Mouse (Mus musculus): Measurements from ENCODE around the gene Kdm1b. TPM values are rescaled to one million over a fixed set of nuclear protein-coding genes. Genes with fewer than 3 reads are reported as not detected.

Gene Kdm1b
- polyA plus RNA-seq, 1 experiment from 2014 or later = 11.8 TPM

DNA sequence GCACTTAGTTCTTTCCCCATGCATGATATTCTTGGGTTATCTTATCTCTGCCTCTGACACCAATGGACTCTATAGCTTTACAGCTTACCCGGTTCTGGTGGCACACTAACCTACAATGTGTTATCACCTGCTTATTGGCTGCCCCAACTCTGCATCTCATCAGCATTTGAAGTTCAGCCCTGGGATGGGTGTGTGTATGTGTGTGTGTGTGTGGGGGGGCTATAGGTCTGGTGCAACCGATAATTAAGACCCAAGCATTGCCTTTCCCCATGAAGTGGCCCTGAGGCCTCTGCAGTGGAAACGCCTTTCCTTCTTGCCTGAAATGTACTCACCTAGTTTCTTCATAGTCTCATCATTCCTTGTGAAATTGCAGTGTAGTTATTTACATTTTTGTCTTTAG, 72.7 kb downstream of the Kdm1b start:
- no peak overlapping the region for H3K4me3 ChIP-seq (replicated peaks)
- H3K9me3 ChIP-seq (replicated peaks) = no peaks in the 10 kb centered on the region
- H3K4me2 ChIP-seq = no peak overlapping the region
- ATAC-seq (replicated peaks; ENCODE audit: low FRiP score) = no peak
- H3K9ac ChIP-seq = no peak overlapping the region
- no peaks in the 10 kb centered on the region for H3K4me1 ChIP-seq
- no peaks in the 10 kb centered on the region for H3K27me3 ChIP-seq
- 86% methylated on average over 3 of the region's 3 CpGs for WGBS
- no peak overlapping the region for H3K27ac ChIP-seq
- H3K36me3 ChIP-seq = no peaks in the 10 kb centered on the region

DNA sequence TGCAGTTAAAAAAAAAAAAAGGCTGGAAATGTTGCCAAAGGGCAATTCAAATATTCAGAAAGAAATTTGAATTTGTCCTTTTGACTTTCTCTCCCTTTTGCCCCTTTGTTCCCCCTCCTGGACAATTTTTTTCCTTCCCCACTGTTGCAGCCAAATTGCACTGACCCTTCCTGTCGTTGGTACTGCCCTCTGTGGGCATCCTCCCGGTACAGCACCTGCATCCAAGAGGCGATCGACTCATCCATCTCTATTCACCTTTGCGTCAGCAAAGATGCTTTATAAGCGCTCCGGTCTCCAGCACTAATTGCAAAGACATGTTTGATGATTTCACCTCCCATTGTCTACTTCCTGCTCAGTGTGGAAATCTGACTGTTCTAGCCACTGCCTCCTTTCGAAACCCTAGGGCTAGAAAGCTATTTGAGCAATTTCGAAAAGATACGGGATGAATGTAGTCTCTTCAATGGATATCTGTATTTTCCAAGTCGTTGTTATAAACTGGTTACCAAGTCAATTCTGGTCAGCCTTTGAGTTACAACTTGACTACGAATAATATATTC, 78.1 kb downstream of the Kdm1b start:
- no peak for ATAC-seq (replicated peaks; ENCODE audit: low FRiP score)
- H3K27me3 ChIP-seq = peaks cover 15% of the 10 kb centered on the region
- peaks cover 29% of the 10 kb centered on the region for H3K4me1 ChIP-seq
- H3K4me2 ChIP-seq = peak overlapping the region; percentile 99; the same call in 1 of the 2 replicates
- H3K4me3 ChIP-seq (replicated peaks) = no peak overlapping the region
- H3K27ac ChIP-seq = no peak overlapping the region
- H3K9me3 ChIP-seq (replicated peaks) = no peaks in the 10 kb centered on the region
- no peaks in the 10 kb centered on the region for H3K36me3 ChIP-seq
- 40% methylated on average over 12 of the region's 12 CpGs for WGBS
- H3K9ac ChIP-seq = no peak overlapping the region

DNA sequence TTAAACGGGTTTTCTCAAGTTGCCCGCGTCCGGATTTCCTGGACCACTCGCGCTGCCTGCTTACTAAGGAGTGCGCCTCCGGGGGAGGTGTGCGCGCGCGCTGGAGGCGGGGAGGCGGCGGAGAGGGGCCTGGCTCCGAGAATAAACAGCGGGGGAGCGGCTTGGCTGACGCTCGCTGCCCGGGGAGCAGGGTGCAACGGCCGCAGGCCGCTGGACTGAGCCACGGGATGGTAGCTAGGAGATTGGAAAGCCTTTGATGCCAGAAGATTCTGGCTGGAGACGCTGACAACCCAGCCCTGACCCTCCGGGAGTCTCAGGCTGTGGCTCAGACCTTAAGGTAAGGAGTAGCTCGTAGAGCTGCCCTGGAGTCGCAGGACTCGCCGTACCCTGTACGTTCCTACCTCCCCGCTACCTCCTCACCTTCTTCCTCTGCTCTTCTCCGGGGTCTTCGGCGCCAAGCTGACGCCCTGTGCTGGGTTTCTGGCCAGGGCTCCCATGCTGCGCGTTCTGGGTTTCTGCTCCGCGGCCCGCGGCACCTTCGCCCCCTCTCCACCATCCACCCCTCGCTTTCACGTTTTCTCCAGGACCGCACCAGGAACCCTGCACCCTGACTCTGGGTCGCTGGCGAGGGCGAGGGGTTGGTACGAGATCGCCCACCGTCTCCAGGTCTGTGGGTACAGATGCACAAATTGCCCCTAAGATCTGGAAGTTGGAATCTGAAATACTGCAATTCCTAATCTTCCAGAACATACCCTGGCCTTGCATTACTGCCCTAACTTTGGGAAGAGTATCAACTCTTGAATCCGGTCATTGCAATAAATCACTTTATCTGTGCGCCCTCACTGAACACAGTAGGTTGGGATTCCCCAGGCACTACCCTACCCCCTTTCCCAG, 79.5 kb downstream of the Kdm1b start, which contains the start of gene Rnf144b:
Rnf144b (plus strand) TSS at position 120 of the 894 bp plus-strand sequence.
- peaks cover 29% of the 10 kb centered on the region for H3K4me1 ChIP-seq

DNA sequence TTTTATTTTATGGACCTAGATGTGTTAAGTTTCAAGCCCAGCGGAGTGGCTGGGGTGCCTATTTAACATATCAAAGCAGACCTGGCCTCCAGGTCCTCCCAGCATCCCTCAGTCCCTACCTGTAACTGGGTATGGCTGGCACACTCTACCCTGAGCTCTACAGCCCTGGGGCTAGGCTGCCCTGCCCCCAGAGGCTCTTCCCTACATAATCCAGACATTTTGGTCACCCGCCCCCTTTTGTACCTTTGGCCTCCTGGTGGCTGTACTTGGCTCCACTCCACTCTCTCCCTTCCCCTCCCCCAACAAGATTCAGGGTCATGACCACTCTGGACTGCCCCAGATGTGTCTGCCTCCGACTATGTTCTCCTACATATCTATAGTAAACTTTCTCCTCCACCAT, 81.2 kb downstream of the Kdm1b start:
- 0 out of 2 replicates have a peak, but pooled peaks have one; percentile 26 for ATAC-seq (replicated peaks; ENCODE audit: low FRiP score)
- peaks cover 29% of the 10 kb centered on the region for H3K4me1 ChIP-seq
- no peaks in the 10 kb centered on the region for H3K9me3 ChIP-seq (replicated peaks)
- no peak overlapping the region for H3K27ac ChIP-seq
- H3K9ac ChIP-seq = no peak overlapping the region
- H3K4me2 ChIP-seq = no peak overlapping the region
- no peak overlapping the region for H3K4me3 ChIP-seq (replicated peaks)
- H3K27me3 ChIP-seq = peaks cover 15% of the 10 kb centered on the region
- WGBS = 38% methylated on average over 3 of the region's 3 CpGs
- no peaks in the 10 kb centered on the region for H3K36me3 ChIP-seq

More for the DNA sequence above, 79.5 kb downstream of the Kdm1b start, which contains the start of gene Rnf144b:
- Histone ChIP-seq H3K4me3 (replicated peaks) (peak within 1 kb of the TSS; percentile 58), H3K27me3 (peaks cover 15% of the 10 kb centered on the region), H3K27ac (0 out of 2 replicates have a peak within 1 kb of the TSS, but pooled peaks have one; percentile 4), H3K9ac (peak within 1 kb of the TSS; percentile 55), H3K9me3 (replicated peaks) (no peaks in the 10 kb centered on the region), H3K36me3 (no peaks in the 10 kb centered on the region), H3K4me2 (peak within 1 kb of the TSS; percentile 99)
- ATAC-seq (replicated peaks; ENCODE audit: low FRiP score) = peak; percentile 55; the same call in 1 of the 2 replicates
- WGBS = under 1% methylated on average over 55 of the region's 55 CpGs

DNA sequence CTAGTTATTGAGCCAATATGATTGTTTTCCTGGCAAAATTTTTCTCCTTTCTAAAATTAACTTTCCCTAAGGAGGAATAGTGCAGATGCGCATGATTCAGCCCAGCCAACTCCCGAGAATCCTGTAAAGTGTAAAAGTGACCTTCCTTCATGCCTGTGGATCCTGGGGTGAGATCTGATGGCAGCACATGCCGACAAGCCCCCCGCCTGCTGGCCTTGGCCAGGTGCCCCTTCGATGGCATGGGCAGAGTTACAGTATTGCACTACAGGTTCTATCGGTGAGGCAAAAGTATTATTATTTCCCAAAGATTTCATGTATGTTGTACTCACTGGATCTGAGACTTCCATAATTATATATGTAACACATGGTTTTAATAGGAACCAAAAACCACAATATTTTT, 81.7 kb downstream of the Kdm1b start:
- Histone ChIP-seq H3K4me3 (replicated peaks) (no peak overlapping the region), H3K9me3 (replicated peaks) (no peaks in the 10 kb centered on the region), H3K4me2 (no peak overlapping the region), H3K4me1 (peaks cover 29% of the 10 kb centered on the region), H3K27me3 (peaks cover 15% of the 10 kb centered on the region), H3K9ac (no peak overlapping the region), H3K27ac (no peak overlapping the region), H3K36me3 (no peaks in the 10 kb centered on the region)
- WGBS = 71% methylated on average over 6 of the region's 6 CpGs
- ATAC-seq (replicated peaks; ENCODE audit: low FRiP score) = no peak

DNA sequence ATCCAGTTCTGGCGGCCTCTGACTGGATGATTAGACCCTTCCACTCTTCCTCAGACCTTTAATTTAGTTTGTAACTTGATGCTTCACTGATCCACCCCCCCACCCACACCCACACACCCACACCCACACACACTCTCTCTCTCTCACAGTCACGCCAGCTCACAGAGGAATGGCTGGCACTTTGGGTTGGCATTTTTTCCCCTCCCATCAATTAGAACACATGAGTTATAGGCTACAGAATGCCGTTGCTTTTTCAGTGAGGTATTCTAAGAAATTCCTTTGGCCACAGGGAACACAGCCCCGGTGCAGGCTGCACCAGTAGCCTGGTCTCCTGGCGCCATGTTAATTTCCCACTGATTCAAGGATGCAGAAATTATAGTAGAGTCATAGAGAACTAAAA, 82.3 kb downstream of the Kdm1b start:
- Histone ChIP-seq H3K9me3 (replicated peaks) (no peaks in the 10 kb centered on the region), H3K4me3 (replicated peaks) (no peak overlapping the region), H3K4me2 (no peak overlapping the region), H3K27ac (no peak overlapping the region), H3K9ac (no peak overlapping the region), H3K36me3 (no peaks in the 10 kb centered on the region), H3K4me1 (peaks cover 29% of the 10 kb centered on the region), H3K27me3 (peaks cover 15% of the 10 kb centered on the region)
- 42% methylated on average over 5 of the region's 5 CpGs for WGBS
- ATAC-seq (replicated peaks; ENCODE audit: low FRiP score) = peak; percentile 54; the same call in 1 of the 2 replicates

DNA sequence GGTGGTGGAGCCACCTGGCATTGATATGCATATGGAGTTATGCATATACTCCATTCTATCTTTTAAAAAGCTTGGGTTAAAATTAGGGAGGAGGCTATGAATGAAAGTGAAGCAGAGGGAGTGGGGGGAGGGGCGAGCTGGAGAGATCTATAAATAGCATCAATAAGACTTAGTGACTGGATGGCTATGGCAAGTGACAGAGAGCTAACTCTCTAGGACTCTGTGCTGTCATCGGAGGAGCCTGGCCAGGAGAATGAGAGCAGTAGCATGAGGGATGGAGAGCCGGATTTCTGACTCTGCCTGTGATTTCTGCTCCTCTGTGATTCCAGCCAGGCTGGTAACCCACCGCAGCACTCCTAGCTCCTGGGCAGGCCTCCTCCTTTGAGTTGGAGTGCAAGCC, 85.8 kb downstream of the Kdm1b start:
- no peak overlapping the region for H3K27ac ChIP-seq
- peaks cover 8% of the 10 kb centered on the region for H3K4me1 ChIP-seq
- H3K9ac ChIP-seq = no peak overlapping the region
- H3K36me3 ChIP-seq = no peaks in the 10 kb centered on the region
- no peak overlapping the region for H3K4me3 ChIP-seq (replicated peaks)
- no peak for ATAC-seq (replicated peaks; ENCODE audit: low FRiP score)
- H3K4me2 ChIP-seq = no peak overlapping the region
- WGBS = 75% methylated on average over 4 of the region's 4 CpGs
- H3K9me3 ChIP-seq (replicated peaks) = no peaks in the 10 kb centered on the region
- no peaks in the 10 kb centered on the region for H3K27me3 ChIP-seq

DNA sequence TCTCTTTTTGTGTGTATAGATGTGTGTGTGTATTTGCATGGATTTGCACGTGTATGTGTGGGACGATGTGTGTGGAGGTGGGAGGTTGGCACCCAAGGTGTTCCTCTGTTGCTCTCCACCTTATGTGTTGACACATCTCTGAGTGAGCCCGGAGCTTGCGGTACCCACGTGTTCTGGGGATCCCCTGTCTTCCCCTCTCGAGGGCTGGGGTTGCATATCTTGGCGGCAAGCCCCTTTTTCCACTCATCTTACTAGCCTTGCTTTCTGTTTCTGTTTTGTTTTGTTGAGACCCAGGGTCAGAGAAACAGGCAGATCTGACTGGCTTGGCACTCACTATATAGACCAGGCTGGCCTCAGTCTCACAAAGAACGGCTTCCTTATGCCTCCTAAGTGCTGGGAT, 89.8 kb downstream of the Kdm1b start:
- Histone ChIP-seq H3K9me3 (replicated peaks) (no peaks in the 10 kb centered on the region), H3K4me3 (replicated peaks) (no peak overlapping the region), H3K36me3 (no peaks in the 10 kb centered on the region), H3K27me3 (no peaks in the 10 kb centered on the region), H3K4me2 (no peak overlapping the region), H3K4me1 (no peaks in the 10 kb centered on the region), H3K27ac (no peak overlapping the region), H3K9ac (no peak overlapping the region)
- ATAC-seq (replicated peaks; ENCODE audit: low FRiP score) = no peak
- WGBS = 91% methylated on average over 8 of the region's 8 CpGs

DNA sequence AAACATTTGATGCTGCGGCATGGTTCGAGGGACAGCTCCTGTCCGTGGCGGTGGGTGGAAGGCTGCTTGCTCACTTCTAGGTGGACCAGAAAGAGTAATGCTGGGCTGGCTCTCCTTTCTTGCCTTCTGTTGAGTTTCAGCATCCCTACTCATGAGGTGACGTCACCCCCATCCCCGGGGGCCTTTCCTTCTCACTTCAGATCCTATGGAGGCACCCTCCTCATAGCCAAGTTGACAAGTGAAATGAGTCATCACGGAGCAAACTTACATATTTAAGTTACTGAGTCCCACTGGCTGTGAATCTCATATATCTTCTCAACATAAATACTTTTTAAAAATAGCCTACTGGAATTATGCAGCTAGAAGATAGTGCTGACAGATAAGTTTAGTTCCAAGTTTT, 91.5 kb downstream of the Kdm1b start:
- Histone ChIP-seq H3K27ac (no peak overlapping the region), H3K4me2 (no peak overlapping the region), H3K36me3 (no peaks in the 10 kb centered on the region), H3K9ac (no peak overlapping the region), H3K27me3 (no peaks in the 10 kb centered on the region), H3K4me3 (replicated peaks) (no peak overlapping the region), H3K9me3 (replicated peaks) (no peaks in the 10 kb centered on the region), H3K4me1 (no peaks in the 10 kb centered on the region)
- ATAC-seq (replicated peaks; ENCODE audit: low FRiP score) = no peak
- WGBS = 95% methylated on average over 7 of the region's 7 CpGs

Other genes starting within 250 kb of the Kdm1b start
- gene Kif13a, start 113.6 kb upstream of the Kdm1b start, polyA plus RNA-seq (2015; fragmentation: Nextera tagmentation; extraction: Ambion mirVana) = 14.3 and 15.4 TPM in 2 replicates
- gene Nhlrc1, start 28.6 kb upstream of the Kdm1b start, polyA plus RNA-seq (2015; fragmentation: Nextera tagmentation; extraction: Ambion mirVana) = 3.5 and 3.6 TPM in 2 replicates
- 29.1 and 31.7 TPM in 2 replicates for gene Tpmt, start 1.2 kb downstream of the Kdm1b start, polyA plus RNA-seq (2015; fragmentation: Nextera tagmentation; extraction: Ambion mirVana)
- gene Dek, start 62.7 kb downstream of the Kdm1b start, polyA plus RNA-seq (2015; fragmentation: Nextera tagmentation; extraction: Ambion mirVana) = 286 and 301 TPM in 2 replicates
- gene Rnf144b, start 79.2 kb downstream of the Kdm1b start, polyA plus RNA-seq (2015; fragmentation: Nextera tagmentation; extraction: Ambion mirVana) = 0.69 and 0.71 TPM in 2 replicates